Mouse (Mus musculus) hematopoietic stem cell, adult 5-6 weeks (primary cell): ENCODE data around the gene Dusp19. TPM values are rescaled to one million over a fixed set of nuclear protein-coding genes. Genes with fewer than 3 reads are reported as not detected.

Experiments
- ATAC-seq, 2 experiments: fragments of 125-278 bp in 1 of 2; replicated peaks in 1 of 2; 2 replicates each; pipeline ENCODE4 v1.8.0; 2016 to 2017; ENCODE audit warnings: inconsistent platforms in 2 of 2, mild to moderate bottlenecking in 2 of 2, moderate number of reproducible peaks in 2 of 2, low read depth in 1 of 2, moderate TSS enrichment in 1 of 2; ENCODE audit not compliant: low FRiP score in 2 of 2, poor library complexity in 2 of 2, severe bottlenecking in 2 of 2, insufficient read depth in 1 of 2, low TSS enrichment in 1 of 2
- total RNA-seq: library from RNA; stranded (forward); fragments of 172-1452, 232-1000 nt; gene quantifications from 2 replicates; pipeline ENCODE4 v1.2.3, GENCODE M21; 2017

The Dusp19 gene
- total RNA-seq, result 5.9 and 14.4 TPM in 2 replicates

- ATAC-seq, result peak; percentile 99
Observed at GRCm38 (mm10) chr2:80616854-80617737, at the start of gene Dusp19, which contains the start of gene Nup35. Gene Dusp19, plus strand, starts transcription at chr2:80617045. Gene Nup35, plus strand, starts transcription at chr2:80617236.

DNA sequence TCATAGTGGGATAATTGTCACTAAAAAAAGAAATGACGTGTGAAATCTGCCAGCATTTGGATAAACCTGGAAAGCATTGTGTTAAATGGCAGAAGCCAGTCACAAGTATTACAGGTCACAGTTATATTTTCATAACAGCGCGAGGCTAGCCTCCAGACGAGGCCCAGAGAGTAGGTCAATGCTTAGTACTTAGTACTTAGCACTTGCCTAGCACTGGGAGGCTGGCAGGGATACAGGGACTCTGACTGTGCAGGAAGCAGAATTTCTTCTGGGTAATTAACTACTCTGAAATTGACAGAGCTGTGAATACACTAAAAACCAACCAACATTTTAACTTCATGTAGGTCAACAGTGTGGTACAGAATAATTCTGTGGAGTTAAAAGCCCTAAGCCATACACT is 49.4 kb upstream of the Dusp19 start:
- no peak for ATAC-seq

DNA sequence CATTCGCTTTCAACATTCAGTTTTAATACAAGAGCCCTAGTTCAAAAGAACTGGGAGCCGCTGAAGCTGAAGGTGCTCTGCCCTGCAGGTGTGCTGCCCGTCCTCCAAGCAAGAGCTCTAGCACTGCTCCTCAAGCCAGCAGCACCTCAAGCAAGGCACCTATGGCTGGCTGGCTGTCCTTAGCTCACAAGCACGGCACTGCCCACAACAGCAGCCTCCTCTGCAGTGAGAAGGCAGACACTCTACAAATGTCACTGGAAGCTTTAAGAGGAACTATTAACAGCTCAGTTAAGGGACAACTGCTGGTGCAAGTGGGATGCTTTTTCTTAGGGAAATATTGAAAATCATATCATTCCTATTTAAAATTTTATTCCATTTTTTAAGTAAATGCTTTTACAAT is 46.2 kb upstream of the Dusp19 start:
- no peak for ATAC-seq

DNA sequence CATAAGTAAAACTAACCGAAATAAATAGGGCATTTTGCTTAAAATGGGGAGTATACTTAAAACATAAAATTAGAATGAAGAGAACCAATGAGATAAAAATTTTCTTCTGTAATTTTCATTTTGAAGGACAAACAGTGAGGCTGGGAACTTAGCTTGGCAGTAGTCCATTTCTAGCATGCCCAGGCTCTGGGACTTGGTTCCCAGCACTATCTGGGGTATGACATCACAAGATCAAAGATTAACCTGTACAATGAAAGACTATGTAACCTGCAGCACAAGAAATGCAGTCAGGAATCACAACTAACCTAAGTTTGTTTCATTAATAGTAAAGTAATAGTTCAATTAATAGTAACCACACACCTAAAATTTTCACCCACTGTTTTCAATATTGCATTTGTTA is 39.6 kb upstream of the Dusp19 start:
- ATAC-seq, result no peak

- peak; percentile 68 to 86 for ATAC-seq
Observed at GRCm38 (mm10) chr2:80579253-80579891, 37.5 kb upstream of the Dusp19 start.

DNA sequence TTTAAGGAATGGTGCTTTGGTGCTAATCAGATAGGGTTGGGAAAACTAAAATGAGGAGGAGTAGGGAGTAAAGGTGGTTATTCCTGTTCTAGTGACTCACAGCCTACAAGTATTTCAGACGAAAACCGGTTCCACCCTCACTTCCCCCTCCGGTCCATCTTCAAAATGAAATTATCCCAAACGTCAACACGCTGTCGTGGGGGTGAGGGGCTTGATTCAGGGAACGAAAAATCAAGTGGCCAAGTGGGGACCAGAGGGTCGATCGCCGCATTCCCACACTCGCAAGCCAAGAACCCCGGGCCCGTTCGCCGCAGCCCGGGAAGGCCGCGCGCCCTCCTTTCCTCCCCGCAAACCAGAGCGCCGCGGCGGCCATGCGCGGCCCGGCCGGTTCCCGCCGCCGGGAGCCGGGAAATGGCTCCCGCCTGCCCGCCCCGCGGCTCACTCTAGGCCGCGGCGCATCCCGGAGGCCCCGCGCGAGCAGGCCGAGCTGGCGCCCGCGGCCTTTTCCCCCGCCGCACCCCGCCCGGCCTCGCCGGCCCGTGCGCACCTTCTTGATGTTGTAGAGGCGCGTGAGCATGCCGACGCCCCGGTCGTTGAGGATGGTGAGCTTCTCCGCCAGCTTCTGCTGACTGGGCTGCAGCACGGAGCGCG is 36.4 kb upstream of the Dusp19 start:
- ATAC-seq, result 0 out of 4 replicates have a peak, but pooled peaks of 1 of the 2 experiments have one; percentile 2

DNA sequence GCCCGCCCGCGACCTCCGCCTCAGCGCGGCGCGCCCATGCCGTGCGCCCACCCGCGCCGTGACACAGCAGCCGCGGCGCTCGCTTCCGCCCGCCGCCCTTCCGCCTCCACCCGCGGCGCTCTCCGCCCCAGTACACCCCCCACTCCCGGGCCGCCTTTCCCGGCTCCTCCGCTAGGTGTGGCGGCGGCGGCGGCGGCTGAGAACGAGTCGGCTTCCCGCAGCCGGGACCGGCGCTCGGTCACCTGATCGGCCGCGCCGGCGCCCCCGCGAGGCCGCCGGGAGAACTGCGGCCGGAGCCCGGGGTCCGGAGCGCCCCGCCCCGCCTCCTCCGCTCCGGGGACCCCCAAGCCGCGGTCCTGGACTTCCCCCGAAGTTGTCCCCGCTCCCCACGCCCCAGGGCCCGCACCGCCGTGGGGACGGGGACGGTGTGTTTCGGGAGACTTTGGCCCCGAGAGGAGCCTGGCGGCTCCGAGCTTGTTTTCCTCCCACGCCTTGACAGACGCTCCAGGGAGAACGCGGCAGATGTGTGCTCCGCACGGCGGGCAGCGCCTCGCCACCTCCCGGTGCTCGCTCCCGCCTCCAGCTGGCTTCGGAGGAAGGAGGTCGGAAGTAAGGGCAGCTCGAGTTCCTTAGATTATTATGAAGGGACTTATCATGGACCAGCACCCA is 35.7 kb upstream of the Dusp19 start, which contains the start of gene Nckap1:
Nckap1 (minus strand) TSS at position 338 of the 669 bp plus-strand sequence.
- ATAC-seq, result peak; percentile 35 to 71

DNA sequence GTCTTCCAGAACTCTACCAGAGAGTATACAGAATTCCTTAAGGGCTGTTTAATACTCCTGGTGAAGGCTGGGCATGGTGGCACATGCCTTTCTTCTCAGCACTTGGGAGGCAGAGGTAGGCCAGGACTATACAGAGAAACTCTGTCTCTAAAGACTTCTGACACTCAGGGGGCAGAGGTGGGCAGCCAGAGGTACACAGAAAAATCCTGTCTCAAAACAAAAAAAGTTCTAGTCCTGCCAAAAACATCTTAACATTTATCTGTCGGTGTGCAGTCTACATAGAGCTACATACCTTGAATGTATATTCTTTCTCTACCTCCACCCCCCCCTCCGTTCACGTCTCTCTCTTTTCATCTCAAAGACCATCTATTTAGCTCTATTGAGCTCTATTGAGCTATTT is 34.5 kb upstream of the Dusp19 start:
- ATAC-seq, result no peak

DNA sequence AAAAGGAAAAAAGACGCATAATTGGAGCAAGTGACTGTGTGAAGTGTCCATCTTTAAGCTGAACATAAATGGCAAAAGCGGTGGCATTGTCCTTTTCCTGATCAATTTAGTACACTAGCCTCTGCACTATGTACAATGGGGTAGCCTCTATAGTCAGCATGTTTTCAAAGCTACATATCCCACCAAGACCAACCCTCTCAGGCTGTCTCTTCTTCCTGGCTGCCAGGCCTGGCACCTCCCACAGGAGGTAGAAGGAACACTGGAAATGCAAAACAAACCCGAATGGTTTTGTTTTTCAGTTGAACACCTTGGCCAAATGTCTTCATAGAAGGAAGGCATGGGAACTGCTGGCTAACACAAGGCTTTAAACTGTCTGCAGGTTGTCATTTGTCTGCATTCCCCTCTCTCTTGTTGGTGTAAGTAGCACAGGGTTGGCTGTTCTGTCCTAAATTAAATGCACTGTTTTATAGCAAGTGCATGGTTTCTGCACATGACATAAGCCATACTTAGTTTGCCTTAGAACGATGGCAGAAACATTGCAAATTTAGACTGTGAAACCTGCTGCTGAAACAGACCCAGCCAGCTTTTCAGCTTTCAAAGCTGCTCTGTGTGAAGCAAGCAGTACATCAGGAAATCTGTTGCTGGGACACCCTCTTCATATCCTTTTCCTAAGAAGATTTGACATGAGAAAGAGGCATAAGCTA is 22.5 kb upstream of the Dusp19 start:
- no peak for ATAC-seq

- no peak for ATAC-seq
Observed at GRCm38 (mm10) chr2:80596960-80597359, 19.9 kb upstream of the Dusp19 start.

- ATAC-seq, result no peak
Observed at GRCm38 (mm10) chr2:80599850-80600249, 17.0 kb upstream of the Dusp19 start.

- ATAC-seq, result no peak
Observed at GRCm38 (mm10) chr2:80600611-80601010, 16.2 kb upstream of the Dusp19 start.

GRCm38 (mm10) chr2:80602756-80603155 is 14.1 kb upstream of the Dusp19 start:
- ATAC-seq, result no peak

DNA sequence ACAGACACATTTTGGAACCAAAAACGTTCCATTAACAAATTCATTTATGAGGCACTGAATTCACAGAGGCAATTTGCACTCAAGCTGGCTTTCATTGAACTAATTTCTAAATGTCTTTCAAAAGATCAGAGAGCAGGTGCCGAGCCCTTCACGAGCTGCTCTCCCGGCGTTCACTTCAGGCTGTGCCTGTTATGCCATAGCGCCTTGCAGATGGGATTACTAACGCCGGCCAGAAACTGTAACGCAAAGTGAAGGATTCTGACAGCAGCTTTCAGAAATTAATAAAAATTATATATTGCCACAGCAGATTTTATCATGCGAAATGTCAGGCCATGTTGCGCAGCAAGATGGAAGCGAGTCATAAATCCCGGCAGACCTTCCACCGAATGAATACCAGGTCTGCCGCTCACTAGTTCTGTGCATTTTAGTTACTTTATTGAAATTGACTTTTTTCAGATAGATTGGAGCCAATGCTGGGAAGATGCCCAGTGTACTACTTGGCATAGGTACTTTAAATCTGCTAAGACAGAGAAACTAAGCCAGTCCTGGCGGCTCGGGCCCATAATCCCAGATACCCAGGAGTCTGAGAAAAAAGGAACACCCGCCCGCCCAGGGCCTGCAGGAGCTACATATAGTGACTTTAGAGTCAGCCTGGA is 12.9 kb upstream of the Dusp19 start:
- no peak for ATAC-seq

GRCm38 (mm10) chr2:80612286-80612685 is 4.6 kb upstream of the Dusp19 start:
- no peak for ATAC-seq

- no peak for ATAC-seq
Observed at GRCm38 (mm10) chr2:80612796-80613195, 4.0 kb upstream of the Dusp19 start.
